Mouse (Mus musculus) midbrain, embryonic 15.5 days (tissue): ENCODE measurements at regions not wholly inside any gene's neighbourhood (a gene's known extent, or its start where the extent isn't known, plus 50 kb on each side); places are given as distances from the start of the nearest gene placed in this dataset.

Source experiments
- ATAC-seq: fragments of 200-750 bp; cut with Nextera tagmentation; replicated peaks from 2 replicates; pipeline ENCODE4 v1.8.0; 2017; ENCODE audit warnings: moderate TSS enrichment
- H3K27ac ChIP-seq: fragments of 300-500 bp; sonication (generic); 2 replicates; pipeline ENCODE4 v1.5.1; 2015; ENCODE audit warnings: mild to moderate bottlenecking, inconsistent platforms
- H3K27me3 ChIP-seq: fragments of 300-500 bp; sonication (generic); replicated peaks from 2 replicates; pipeline ENCODE4 v1.6.1; 2015; ENCODE audit warnings: inconsistent platforms
- H3K36me3 ChIP-seq: fragments of 300-500 bp; sonication (generic); replicated peaks from 2 replicates; pipeline ENCODE4 v1.6.1; 2015; ENCODE audit warnings: inconsistent platforms
- H3K4me1 ChIP-seq: fragments of 300-500 bp; sonication (generic); 2 replicates; pipeline ENCODE4 v1.6.1; 2015; ENCODE audit warnings: inconsistent platforms
- H3K4me2 ChIP-seq: fragments of 300-500 bp; sonication (generic); 2 replicates; pipeline ENCODE4 v1.6.1; 2015; ENCODE audit warnings: inconsistent platforms, mild to moderate bottlenecking, moderate library complexity
- H3K4me3 ChIP-seq: fragments of 300-500 bp; sonication (generic); 2 replicates; pipeline ENCODE4 v1.5.1; 2015; ENCODE audit warnings: mild to moderate bottlenecking, inconsistent platforms
- H3K9ac ChIP-seq: fragments of 300-500 bp; sonication (generic); 2 replicates; pipeline ENCODE4 v1.6.1; 2015; ENCODE audit warnings: mild to moderate bottlenecking, inconsistent platforms
- H3K9me3 ChIP-seq: fragments of 300-500 bp; sonication (generic); 2 replicates; pipeline ENCODE4 v1.6.1; 2016; ENCODE audit warnings: inconsistent platforms
- WGBS: fragments of 180-500 bp; shearing (Covaris S2); methylation state at CpG from one replicate; pipeline ENCODE4 v1.1.7; 2015; ENCODE audit warnings: mixed read lengths; 5-methylcytosine and 5-hydroxymethylcytosine counted together

GRCm38 (mm10) chr7:40273459-40274072 lies 624.6 kb upstream of the Vstm2b start:
- Histone ChIP-seq H3K9me3 (no peaks in the 10 kb centered on the region), H3K27me3 (peaks cover 3% of the 10 kb centered on the region; the same call in 1 of the 2 replicates), H3K9ac (no peak overlapping the region), H3K27ac (no peak overlapping the region), H3K36me3 (no peaks in the 10 kb centered on the region), H3K4me2 (no peak overlapping the region), H3K4me3 (no peak overlapping the region), H3K4me1 (peaks cover 12% of the 10 kb centered on the region)
- 16% methylated on average over 2 of the region's 2 CpGs for WGBS
- ATAC-seq = peak; percentile 59

GRCm38 (mm10) chr7:40275078-40275477 lies 623.0 kb upstream of the Vstm2b start:
- WGBS = 45% methylated on average over 9 of the region's 9 CpGs
- H3K27ac ChIP-seq = no peak overlapping the region
- no peaks in the 10 kb centered on the region for H3K36me3 ChIP-seq
- no peaks in the 10 kb centered on the region for H3K9me3 ChIP-seq
- ATAC-seq = no peak
- peaks cover 12% of the 10 kb centered on the region for H3K4me1 ChIP-seq
- no peak overlapping the region for H3K9ac ChIP-seq
- H3K4me2 ChIP-seq = no peak overlapping the region
- H3K27me3 ChIP-seq = peaks cover 3% of the 10 kb centered on the region; the same call in 1 of the 2 replicates
- H3K4me3 ChIP-seq = no peak overlapping the region

- Histone ChIP-seq H3K36me3 (no peaks in the 10 kb centered on the region), H3K27ac (no peak overlapping the region), H3K4me1 (peaks cover 12% of the 10 kb centered on the region), H3K9me3 (no peaks in the 10 kb centered on the region), H3K9ac (no peak overlapping the region), H3K4me3 (no peak overlapping the region), H3K27me3 (peaks cover 3% of the 10 kb centered on the region; the same call in 1 of the 2 replicates), H3K4me2 (no peak overlapping the region)
- peak; percentile 56 for ATAC-seq
- WGBS = 8% methylated on average over 4 of the region's 4 CpGs
Observed at GRCm38 (mm10) chr7:40275658-40276057, 622.5 kb upstream of the Vstm2b start.

GRCm38 (mm10) chr7:40276116-40276515 lies 622.0 kb upstream of the Vstm2b start:
- H3K27me3 ChIP-seq = peaks cover 3% of the 10 kb centered on the region; the same call in 1 of the 2 replicates
- peaks cover 12% of the 10 kb centered on the region for H3K4me1 ChIP-seq
- no peak overlapping the region for H3K27ac ChIP-seq
- WGBS = 4% methylated on average over 5 of the region's 5 CpGs
- H3K9ac ChIP-seq = no peak overlapping the region
- no peaks in the 10 kb centered on the region for H3K9me3 ChIP-seq
- H3K4me3 ChIP-seq = no peak overlapping the region
- peak; percentile 70 for ATAC-seq
- no peak overlapping the region for H3K4me2 ChIP-seq
- no peaks in the 10 kb centered on the region for H3K36me3 ChIP-seq

GRCm38 (mm10) chr7:40290166-40290565 lies 608.0 kb upstream of the Vstm2b start:
- WGBS = 90% methylated on average over 3 of the region's 3 CpGs
- no peaks in the 10 kb centered on the region for H3K36me3 ChIP-seq
- H3K9me3 ChIP-seq = no peaks in the 10 kb centered on the region
- H3K9ac ChIP-seq = no peak overlapping the region
- no peak overlapping the region for H3K4me2 ChIP-seq
- no peak overlapping the region for H3K4me3 ChIP-seq
- H3K27ac ChIP-seq = no peak overlapping the region
- no peaks in the 10 kb centered on the region for H3K4me1 ChIP-seq
- H3K27me3 ChIP-seq = no peaks in the 10 kb centered on the region
- ATAC-seq = no peak

GRCm38 (mm10) chr7:40310558-40310957 lies 587.6 kb upstream of the Vstm2b start:
- Histone ChIP-seq H3K9ac (no peak overlapping the region), H3K4me3 (no peak overlapping the region), H3K36me3 (no peaks in the 10 kb centered on the region), H3K4me2 (no peak overlapping the region), H3K27ac (no peak overlapping the region), H3K27me3 (no peaks in the 10 kb centered on the region), H3K4me1 (no peaks in the 10 kb centered on the region), H3K9me3 (no peaks in the 10 kb centered on the region)
- ATAC-seq = no peak
- WGBS = 33% methylated on average over 2 of the region's 2 CpGs

GRCm38 (mm10) chr7:40321171-40321570 lies 577.0 kb upstream of the Vstm2b start:
- Histone ChIP-seq H3K27me3 (no peaks in the 10 kb centered on the region), H3K4me3 (no peak overlapping the region), H3K9ac (no peak overlapping the region), H3K4me1 (no peaks in the 10 kb centered on the region), H3K9me3 (no peaks in the 10 kb centered on the region), H3K4me2 (no peak overlapping the region), H3K27ac (no peak overlapping the region), H3K36me3 (no peaks in the 10 kb centered on the region)
- 88% methylated on average over 1 of the region's 1 CpGs for WGBS
- ATAC-seq = no peak

- no peak for ATAC-seq
- H3K36me3 ChIP-seq = no peaks in the 10 kb centered on the region
- no peak overlapping the region for H3K27ac ChIP-seq
- no peak overlapping the region for H3K4me3 ChIP-seq
- no peak overlapping the region for H3K4me2 ChIP-seq
- H3K4me1 ChIP-seq = no peaks in the 10 kb centered on the region
- 72% methylated on average over 3 of the region's 3 CpGs for WGBS
- no peak overlapping the region for H3K9ac ChIP-seq
- no peaks in the 10 kb centered on the region for H3K9me3 ChIP-seq
- no peaks in the 10 kb centered on the region for H3K27me3 ChIP-seq
Observed at GRCm38 (mm10) chr7:40325188-40325705, 572.9 kb upstream of the Vstm2b start.

GRCm38 (mm10) chr7:40332455-40332854 lies 565.7 kb upstream of the Vstm2b start:
- 37% methylated on average over 4 of the region's 4 CpGs for WGBS
- H3K9ac ChIP-seq = no peak overlapping the region
- ATAC-seq = no peak
- H3K9me3 ChIP-seq = no peaks in the 10 kb centered on the region
- no peak overlapping the region for H3K4me2 ChIP-seq
- no peaks in the 10 kb centered on the region for H3K4me1 ChIP-seq
- no peak overlapping the region for H3K27ac ChIP-seq
- H3K4me3 ChIP-seq = no peak overlapping the region
- H3K36me3 ChIP-seq = no peaks in the 10 kb centered on the region
- H3K27me3 ChIP-seq = no peaks in the 10 kb centered on the region

- no peaks in the 10 kb centered on the region for H3K27me3 ChIP-seq
- no peak overlapping the region for H3K4me2 ChIP-seq
- WGBS = 65% methylated on average over 4 of the region's 4 CpGs
- no peaks in the 10 kb centered on the region for H3K9me3 ChIP-seq
- no peaks in the 10 kb centered on the region for H3K4me1 ChIP-seq
- no peak for ATAC-seq
- H3K4me3 ChIP-seq = no peak overlapping the region
- no peak overlapping the region for H3K9ac ChIP-seq
- no peak overlapping the region for H3K27ac ChIP-seq
- H3K36me3 ChIP-seq = no peaks in the 10 kb centered on the region
Observed at GRCm38 (mm10) chr7:40352306-40352705, 545.8 kb upstream of the Vstm2b start.

GRCm38 (mm10) chr7:40362719-40363118 lies 535.4 kb upstream of the Vstm2b start:
- Histone ChIP-seq H3K4me3 (no peak overlapping the region), H3K27me3 (no peaks in the 10 kb centered on the region), H3K27ac (no peak overlapping the region), H3K4me1 (no peaks in the 10 kb centered on the region), H3K36me3 (no peaks in the 10 kb centered on the region), H3K9ac (no peak overlapping the region), H3K4me2 (no peak overlapping the region), H3K9me3 (no peaks in the 10 kb centered on the region)
- no peak for ATAC-seq
- WGBS = 0% methylated on average over 2 of the region's 2 CpGs

- Histone ChIP-seq H3K4me1 (no peaks in the 10 kb centered on the region), H3K27ac (no peak overlapping the region), H3K9me3 (no peaks in the 10 kb centered on the region), H3K4me3 (no peak overlapping the region), H3K36me3 (no peaks in the 10 kb centered on the region), H3K9ac (no peak overlapping the region), H3K4me2 (no peak overlapping the region), H3K27me3 (no peaks in the 10 kb centered on the region)
- 87% methylated on average over 2 of the region's 2 CpGs for WGBS
- ATAC-seq = no peak
Observed at GRCm38 (mm10) chr7:40372713-40373112, 525.4 kb upstream of the Vstm2b start.

- ATAC-seq = no peak
- no peaks in the 10 kb centered on the region for H3K9me3 ChIP-seq
- H3K4me3 ChIP-seq = no peak overlapping the region
- no peak overlapping the region for H3K27ac ChIP-seq
- no peak overlapping the region for H3K9ac ChIP-seq
- no peaks in the 10 kb centered on the region for H3K4me1 ChIP-seq
- no peaks in the 10 kb centered on the region for H3K27me3 ChIP-seq
- H3K36me3 ChIP-seq = no peaks in the 10 kb centered on the region
- H3K4me2 ChIP-seq = no peak overlapping the region
- WGBS = 67% methylated on average over 1 of the region's 1 CpGs
Observed at GRCm38 (mm10) chr7:40377839-40378238, 520.3 kb upstream of the Vstm2b start.
